Mouse (Mus musculus) adrenal gland, postnatal 14 days (tissue): ENCODE results near the gene Msgn1. TPM values are rescaled to one million over a fixed set of nuclear protein-coding genes. Genes with fewer than 3 reads are reported as not detected.

ENCODE experiments used
- DNase-seq: peaks from one replicate; pipeline ENCODE4 v3.0.0; 2021; ENCODE audit warnings: mixed read lengths
- long read RNA-seq, 2 experiments: library from polyadenylated mRNA; stranded (forward); transcript quantifications; one replicate each; pipeline ENCODE4 v2.0.0; 2021
- total RNA-seq: library from RNA; stranded (reverse); gene quantifications from 2 replicates; pipeline ENCODE4 v1.2.3, GENCODE M21; 2021

Gene Msgn1
- total RNA-seq, result not detected in 2 replicates
- long read RNA-seq, experiment 1, result 0 reads
- long read RNA-seq, experiment 2, result 0 reads

GRCm38 (mm10) chr12:11208872-11209271 is at the start of gene Msgn1:
TSS of gene Msgn1 (minus strand) at chr12:11208972.
- no peak for DNase-seq

- DNase-seq, result no peak
These were observed 41.5 kb upstream of the Msgn1 start for GRCm38 (mm10) chr12:11250322-11250721.

GRCm38 (mm10) chr12:11247460-11247859 is 38.7 kb upstream of the Msgn1 start:
- DNase-seq, result no peak

GRCm38 (mm10) chr12:11235996-11236395 is 27.2 kb upstream of the Msgn1 start:
- DNase-seq, result no peak

- no peak for DNase-seq
These were observed 21.5 kb upstream of the Msgn1 start for GRCm38 (mm10) chr12:11230267-11230666.

- no peak for DNase-seq
These were observed 17.9 kb upstream of the Msgn1 start for GRCm38 (mm10) chr12:11226529-11227268.

- DNase-seq, result no peak
These were observed 17.4 kb upstream of the Msgn1 start for GRCm38 (mm10) chr12:11226123-11226522.

- no peak for DNase-seq
These were observed 15.9 kb upstream of the Msgn1 start for GRCm38 (mm10) chr12:11224722-11225121.

- DNase-seq, result no peak
These were observed 14.3 kb upstream of the Msgn1 start for GRCm38 (mm10) chr12:11223090-11223489.

GRCm38 (mm10) chr12:11222566-11222965 is 13.8 kb upstream of the Msgn1 start:
- DNase-seq, result no peak

- DNase-seq, result no peak
These were observed 13.0 kb upstream of the Msgn1 start for GRCm38 (mm10) chr12:11221524-11222330.

GRCm38 (mm10) chr12:11217726-11218250 is 9.0 kb upstream of the Msgn1 start:
- no peak for DNase-seq

GRCm38 (mm10) chr12:11216454-11216853 is 7.7 kb upstream of the Msgn1 start:
- DNase-seq, result no peak

- no peak for DNase-seq
These were observed 6.8 kb upstream of the Msgn1 start for GRCm38 (mm10) chr12:11215555-11215954.

- DNase-seq, result no peak
These were observed 6.0 kb upstream of the Msgn1 start for GRCm38 (mm10) chr12:11214776-11215175.

- DNase-seq, result no peak
These were observed 4.1 kb upstream of the Msgn1 start for GRCm38 (mm10) chr12:11212881-11213280.

- no peak for DNase-seq
These were observed 1.6 kb upstream of the Msgn1 start for GRCm38 (mm10) chr12:11210361-11210760.

GRCm38 (mm10) chr12:11209636-11210035 is 864 bp upstream of the Msgn1 start:
- no peak for DNase-seq

GRCm38 (mm10) chr12:11206321-11206720 is 2.5 kb downstream of the Msgn1 start:
- no peak for DNase-seq

- DNase-seq, result peak; percentile 70
These were observed 4.8 kb downstream of the Msgn1 start for GRCm38 (mm10) chr12:11203694-11204665.

GRCm38 (mm10) chr12:11202476-11202875 is 6.3 kb downstream of the Msgn1 start:
- DNase-seq, result no peak

- DNase-seq, result no peak
These were observed 8.1 kb downstream of the Msgn1 start for GRCm38 (mm10) chr12:11200711-11201110.
